Mouse (Mus musculus): ENCODE results near the gene Ston2. TPM values are rescaled to one million over a fixed set of nuclear protein-coding genes. Genes with fewer than 3 reads are reported as not detected.

The Ston2 gene
- total RNA-seq (2021): 10 to 100 TPM; 69.6 to 75.4 TPM
- long read RNA-seq, experiment 1, partial matches to known transcripts: 1 of 9 reads
- long read RNA-seq, experiment 1, other reads (novel, unspliced or antisense): 8 of 9 reads
- long read RNA-seq, experiment 2, full-length matches to known transcripts: 1 of 8 reads
- long read RNA-seq, experiment 2, partial matches to known transcripts: 0 of 8 reads
- long read RNA-seq, experiment 2, other reads (novel, unspliced or antisense): 7 of 8 reads

- no peak for DNase-seq (ENCODE audit: low spot score)
Measured at GRCm38 (mm10) chr12:91787959-91788437, at the start of gene Ston2. Ston2 (minus strand) TSS chr12:91788387.

GRCm38 (mm10) chr12:91837401-91838065 is 49.3 kb upstream of the Ston2 start:
- peak; percentile 38 for DNase-seq (ENCODE audit: low spot score)

GRCm38 (mm10) chr12:91833939-91834333 is 45.7 kb upstream of the Ston2 start:
- DNase-seq (ENCODE audit: low spot score): no peak

GRCm38 (mm10) chr12:91833237-91833938 is 45.2 kb upstream of the Ston2 start:
- DNase-seq (ENCODE audit: low spot score): no peak

GRCm38 (mm10) chr12:91831410-91831809 is 43.2 kb upstream of the Ston2 start:
- DNase-seq (ENCODE audit: low spot score): no peak

GRCm38 (mm10) chr12:91820461-91820860 is 32.3 kb upstream of the Ston2 start:
- no peak for DNase-seq (ENCODE audit: low spot score)

- DNase-seq (ENCODE audit: low spot score): no peak
Measured at GRCm38 (mm10) chr12:91818726-91819125, 30.5 kb upstream of the Ston2 start.

- peak; percentile 61 for DNase-seq (ENCODE audit: low spot score)
Measured at GRCm38 (mm10) chr12:91815990-91816389, 27.8 kb upstream of the Ston2 start.

GRCm38 (mm10) chr12:91815552-91815951 is 27.4 kb upstream of the Ston2 start:
- no peak for DNase-seq (ENCODE audit: low spot score)

GRCm38 (mm10) chr12:91808911-91809310 is 20.7 kb upstream of the Ston2 start:
- DNase-seq (ENCODE audit: low spot score): no peak

- no peak for DNase-seq (ENCODE audit: low spot score)
Measured at GRCm38 (mm10) chr12:91807761-91808160, 19.6 kb upstream of the Ston2 start.

- DNase-seq (ENCODE audit: low spot score): no peak
Measured at GRCm38 (mm10) chr12:91807095-91807494, 18.9 kb upstream of the Ston2 start.

GRCm38 (mm10) chr12:91804262-91804661 is 16.1 kb upstream of the Ston2 start:
- no peak for DNase-seq (ENCODE audit: low spot score)

- no peak for DNase-seq (ENCODE audit: low spot score)
Measured at GRCm38 (mm10) chr12:91803207-91803932, 15.2 kb upstream of the Ston2 start.

- no peak for DNase-seq (ENCODE audit: low spot score)
Measured at GRCm38 (mm10) chr12:91802586-91803206, 14.5 kb upstream of the Ston2 start.

GRCm38 (mm10) chr12:91800861-91801385 is 12.7 kb upstream of the Ston2 start:
- DNase-seq (ENCODE audit: low spot score): no peak

GRCm38 (mm10) chr12:91799821-91800335 is 11.7 kb upstream of the Ston2 start:
- DNase-seq (ENCODE audit: low spot score): no peak

GRCm38 (mm10) chr12:91799379-91799773 is 11.2 kb upstream of the Ston2 start:
- DNase-seq (ENCODE audit: low spot score): peak; percentile 43

- DNase-seq (ENCODE audit: low spot score): no peak
Measured at GRCm38 (mm10) chr12:91798720-91799378, 10.7 kb upstream of the Ston2 start.

GRCm38 (mm10) chr12:91796774-91797173 is 8.6 kb upstream of the Ston2 start:
- no peak for DNase-seq (ENCODE audit: low spot score)
